8 mouse cellular contexts compared by ENCODE assay signal in the genomic region with DNA sequence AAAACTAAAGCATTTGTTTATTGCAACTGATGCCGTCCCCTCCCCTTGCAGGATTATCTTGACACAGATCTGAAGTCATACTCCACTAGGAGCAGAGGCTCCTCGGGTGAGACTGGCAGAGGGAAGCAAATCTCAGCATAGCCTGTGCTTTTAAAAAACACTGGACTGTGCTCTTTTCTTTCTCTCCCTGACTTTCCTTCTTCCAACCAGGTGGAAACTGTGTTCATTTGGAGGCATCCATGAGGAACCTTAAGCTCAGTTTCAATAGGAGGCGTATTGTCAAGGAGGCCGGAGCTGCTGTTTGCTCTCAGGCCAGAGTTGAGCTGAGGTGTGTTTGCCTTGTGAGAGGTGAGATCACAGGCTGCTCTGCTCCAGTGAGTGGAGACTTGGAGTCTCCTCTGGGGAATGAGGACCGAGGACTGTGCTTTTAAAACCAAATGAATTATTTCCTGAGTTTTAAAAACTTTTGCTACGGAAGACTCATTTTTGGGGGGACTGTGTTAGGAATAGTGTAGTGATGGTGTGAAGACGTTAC. TPM values are rescaled to one million over a fixed set of nuclear protein-coding genes. Genes with fewer than 3 reads are reported as not detected.
DNase-seq lines count a peak whose midpoint lies in the region; ATAC-seq and TF ChIP-seq lines count a peak whose summit lies in the region.

No protein-coding gene starts in this region.

- H3ac ChIP-seq in myocyte (ENCODE audit: control insufficient read depth, insufficient read length): peak overlapping the region; percentile 73

- H3K9ac ChIP-seq in kidney, embryonic 15.5 days: peak overlapping the region; percentile 78; the same call in 1 of the 2 replicates
- H3K9ac ChIP-seq in embryonic facial prominence, embryonic 13.5 days: peak overlapping the region; percentile 85; the same call in 1 of the 2 replicates
- peak overlapping the region; percentile 81; the same call in 1 of the 2 replicates for H3K9ac ChIP-seq in kidney, postnatal 0 days (ENCODE audit: low read depth, low read length)

- H3K9me3 ChIP-seq in kidney, embryonic 15.5 days (replicated peaks): no peaks in the 10 kb centered on the region
- H3K9me3 ChIP-seq in embryonic facial prominence, embryonic 13.5 days: no peaks in the 10 kb centered on the region
- no peaks in the 10 kb centered on the region for H3K9me3 ChIP-seq in kidney, postnatal 0 days (replicated peaks; ENCODE audit: low read length)

- peak overlapping the region; percentile 73 for H3K4me3 ChIP-seq in kidney, embryonic 15.5 days (replicated peaks)
- peak overlapping the region; percentile 82 for H3K4me3 ChIP-seq in embryonic facial prominence, embryonic 13.5 days
- peak overlapping the region; percentile 76 for H3K4me3 ChIP-seq in kidney, postnatal 0 days (replicated peaks; ENCODE audit: low read depth, low read length)
- H3K4me3 ChIP-seq in myocyte: peak overlapping the region; percentile 33

- peak; percentile 30 for ATAC-seq in kidney, embryonic 15.5 days (replicated peaks; ENCODE audit: low FRiP score)
- ATAC-seq in embryonic facial prominence, embryonic 13.5 days (ENCODE audit: insufficient number of reproducible peaks, insufficient read depth, low FRiP score, low TSS enrichment, low read depth): no peak
- peak; percentile 22; the same call in 1 of the 2 replicates for ATAC-seq in kidney, postnatal 0 days (replicated peaks; ENCODE audit: low FRiP score, low read depth)

- H3K4me2 ChIP-seq in kidney, embryonic 15.5 days: peak overlapping the region; percentile 85
- peak overlapping the region; percentile 96 for H3K4me2 ChIP-seq in embryonic facial prominence, embryonic 13.5 days
- H3K4me2 ChIP-seq in kidney, postnatal 0 days (ENCODE audit: low read length): peak overlapping the region; percentile 88
- H3K4me2 ChIP-seq in myocyte (ENCODE audit: low read depth): peak overlapping the region; percentile 89

- WGBS in kidney, embryonic 15.5 days: 15% methylated on average over 7 of the region's 7 CpGs
- 33% methylated on average over 7 of the region's 7 CpGs for WGBS in embryonic facial prominence, embryonic 13.5 days
- 27% methylated on average over 7 of the region's 7 CpGs for WGBS in kidney, postnatal 0 days

- DNase-seq in kidney, adult 18-20 months: no peak
- peak; percentile 42 for DNase-seq in kidney, postnatal 0 days (ENCODE audit: low spot score)
- DNase-seq in spleen, postnatal 4 days (ENCODE audit: low spot score in 2 of 2): no peak
- DNase-seq in right cerebral cortex, adult 18-20 months: no peak
- no peak for DNase-seq in urinary bladder, postnatal 4 days (ENCODE audit: low spot score in 2 of 2)

- no peak for TF ChIP-seq POLR2A in myocyte (IDR thresholded peaks at IDR 0.05; ENCODE audit: insufficient read length, low read depth)

- peaks cover 39% of the 10 kb centered on the region for H3K4me1 ChIP-seq in kidney, embryonic 15.5 days
- peaks cover 22% of the 10 kb centered on the region for H3K4me1 ChIP-seq in embryonic facial prominence, embryonic 13.5 days
- H3K4me1 ChIP-seq in kidney, postnatal 0 days (replicated peaks; ENCODE audit: insufficient read depth, low read length): peaks cover 13% of the 10 kb centered on the region

- peak overlapping the region; percentile 91 for H3K27ac ChIP-seq in kidney, embryonic 15.5 days
- no peak overlapping the region for H3K27ac ChIP-seq in embryonic facial prominence, embryonic 13.5 days
- peak overlapping the region; percentile 91; the same call in 1 of the 2 replicates for H3K27ac ChIP-seq in kidney, postnatal 0 days

- 0 out of 2 replicates have a peak, but pooled peaks have one; percentile 19 for TF ChIP-seq CTCF in kidney, postnatal 0 days (IDR thresholded peaks at IDR 0.05; ENCODE audit: low read depth)

- no peaks in the 10 kb centered on the region for H3K27me3 ChIP-seq in kidney, embryonic 15.5 days
- H3K27me3 ChIP-seq in embryonic facial prominence, embryonic 13.5 days: 0 out of 2 replicates have a peak, but pooled peaks cover 4% of the 10 kb centered on the region
- H3K27me3 ChIP-seq in kidney, postnatal 0 days (ENCODE audit: insufficient read depth, low read length): no peaks in the 10 kb centered on the region
- no peaks in the 10 kb centered on the region for H3K27me3 ChIP-seq in myocyte (ENCODE audit: control insufficient read depth, insufficient read depth, insufficient read length)

- peaks cover 46% of the 10 kb centered on the region for H3K79me2 ChIP-seq in myocyte (ENCODE audit: control insufficient read depth, insufficient read depth)

- no peaks in the 10 kb centered on the region for H3K36me3 ChIP-seq in kidney, embryonic 15.5 days
- H3K36me3 ChIP-seq in embryonic facial prominence, embryonic 13.5 days: 0 out of 2 replicates have a peak, but pooled peaks cover 3% of the 10 kb centered on the region
- H3K36me3 ChIP-seq in kidney, postnatal 0 days (ENCODE audit: insufficient read depth, low read length): no peaks in the 10 kb centered on the region
- peaks cover 6% of the 10 kb centered on the region for H3K36me3 ChIP-seq in myocyte (ENCODE audit: control insufficient read depth, insufficient read depth)

TF ChIP-seq in myocyte, 11 proteins besides CTCF, POLR2A, EP300 and RAD21:
- TF ChIP-seq SRF (IDR thresholded peaks at IDR 0.05; ENCODE audit: control insufficient read depth, insufficient read length, low read depth) (no peak), TCF3 (IDR thresholded peaks at IDR 0.05; ENCODE audit: insufficient read length, low read depth) (no peak), REST (IDR thresholded peaks at IDR 0.05; ENCODE audit: insufficient read depth, insufficient read length) (no peak), USF1 (IDR thresholded peaks at IDR 0.05; ENCODE audit: low read depth) (no peak), E2F4 (IDR thresholded peaks at IDR 0.05; ENCODE audit: insufficient read depth) (no peak), MYOG (IDR thresholded peaks at IDR 0.05; ENCODE audit: control insufficient read depth in 1 of 3, insufficient read depth in 1 of 3, insufficient read length in 2 of 3, low read depth in 2 of 3) (no peak), TCF12 (IDR thresholded peaks at IDR 0.05; ENCODE audit: insufficient read depth, poor library complexity, severe bottlenecking) (no peak), POLR2AphosphoS2 (IDR thresholded peaks at IDR 0.05; ENCODE audit: insufficient read length, low read depth) (no peak), MAX (IDR thresholded peaks at IDR 0.05; ENCODE audit: low read depth) (no peak), MYOD1 (IDR thresholded peaks at IDR 0.05; ENCODE audit: control insufficient read depth in 1 of 3, insufficient read length in 2 of 3, low read depth in 2 of 3) (no peak), CEBPB (IDR thresholded peaks at IDR 0.05; ENCODE audit: insufficient read depth, poor library complexity, severe bottlenecking) (no peak)

RNA-seq across cellular contexts. Expression of gene Lifr, which starts 40.3 kb away (rescaled TPM):
- polyA plus RNA-seq in kidney, embryonic 15.5 days (2015; fragmentation: Nextera tagmentation; extraction: Ambion mirVana): 20.3 and 22.3 TPM in 2 replicates
- polyA plus RNA-seq in embryonic facial prominence, embryonic 13.5 days (2015; fragmentation: Nextera tagmentation; extraction: Ambion mirVana): 13.6 and 18.7 TPM in 2 replicates
- 20.6 and 21.2 TPM in 2 replicates for polyA plus RNA-seq in kidney, postnatal 0 days (2015; fragmentation: Nextera tagmentation; extraction: Ambion mirVana)
- polyA plus RNA-seq in myocyte (2012; fragmentation: generic; extraction: Trizol): 14.8 TPM
